Mouse (Mus musculus): ENCODE measurements around the gene Dnmbp.

Gene Dnmbp

DNA sequence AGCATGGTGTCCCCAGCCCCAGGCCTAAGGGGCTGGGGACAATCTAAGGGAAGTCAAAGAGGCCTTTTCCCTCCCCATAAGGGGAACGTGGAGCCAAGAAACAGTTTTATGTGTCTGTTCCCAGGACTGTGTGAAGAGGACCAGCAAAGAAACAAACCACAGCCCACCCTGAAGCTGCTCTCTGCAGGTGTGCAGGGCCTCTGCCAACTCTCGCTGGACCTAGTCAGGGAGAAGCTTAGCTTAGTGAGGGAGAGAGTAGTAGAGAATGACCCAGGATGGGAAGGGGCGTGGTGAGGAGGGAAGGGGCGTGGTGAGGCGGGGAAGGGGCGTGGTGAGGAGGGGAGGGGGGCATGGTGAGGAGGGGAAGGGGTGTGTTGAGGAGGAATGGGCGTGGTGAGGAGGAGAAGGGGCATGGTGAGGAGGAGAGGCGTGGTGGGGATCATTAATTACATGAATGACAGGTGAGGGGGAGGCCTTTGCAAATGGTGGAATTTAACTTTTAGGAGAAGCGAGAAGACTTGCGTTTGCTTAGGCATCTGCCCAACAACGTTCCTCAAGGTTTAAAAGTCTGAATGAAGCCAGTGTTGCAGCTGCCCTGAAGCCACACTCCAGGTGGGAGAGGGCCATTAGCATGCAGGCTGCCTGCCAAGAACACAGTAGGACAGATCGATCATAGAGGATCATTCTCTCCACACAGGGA lies 9.3 kb upstream of the Dnmbp start:
- in situ Hi-C loops (cut with MboI, MseI) = no loop called here

- in situ Hi-C loops (cut with MboI, MseI) = no loop called here
These were observed 4.6 kb upstream of the Dnmbp start for GRCm38 (mm10) chr19:43944566-43944965.

GRCm38 (mm10) chr19:43943076-43943475 lies 3.1 kb upstream of the Dnmbp start:
- in situ Hi-C loops (cut with MboI, MseI) = no loop called here

DNA sequence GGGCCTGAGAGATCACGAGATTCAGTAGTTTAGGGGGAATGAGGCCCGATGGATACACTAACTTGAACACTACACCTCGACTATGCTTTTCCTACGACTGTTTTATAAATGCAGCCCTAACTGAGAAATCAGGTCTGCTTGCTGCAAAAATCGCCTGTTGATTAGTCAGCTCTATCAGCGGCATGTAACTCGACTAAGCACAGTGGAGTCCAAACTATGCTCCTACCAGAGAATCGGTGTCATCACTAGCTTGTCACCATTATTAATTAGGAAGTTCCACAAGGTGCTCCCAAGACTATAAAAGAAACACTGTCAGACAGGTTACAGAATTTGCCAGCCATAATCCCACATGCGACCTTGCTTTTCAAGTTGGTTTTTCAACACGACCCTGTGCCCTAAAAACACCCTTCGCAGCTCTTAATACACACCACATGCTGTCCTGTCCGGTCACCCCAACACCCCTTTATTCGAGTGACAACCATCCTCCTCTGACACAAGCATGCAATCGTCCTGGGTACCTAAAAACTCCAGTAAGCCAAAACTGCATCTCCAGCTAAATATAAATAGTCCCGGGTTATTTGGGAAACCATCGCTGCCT lies 721 bp downstream of the Dnmbp start:
- in situ Hi-C loops (cut with MboI, MseI) = no loop called here

DNA sequence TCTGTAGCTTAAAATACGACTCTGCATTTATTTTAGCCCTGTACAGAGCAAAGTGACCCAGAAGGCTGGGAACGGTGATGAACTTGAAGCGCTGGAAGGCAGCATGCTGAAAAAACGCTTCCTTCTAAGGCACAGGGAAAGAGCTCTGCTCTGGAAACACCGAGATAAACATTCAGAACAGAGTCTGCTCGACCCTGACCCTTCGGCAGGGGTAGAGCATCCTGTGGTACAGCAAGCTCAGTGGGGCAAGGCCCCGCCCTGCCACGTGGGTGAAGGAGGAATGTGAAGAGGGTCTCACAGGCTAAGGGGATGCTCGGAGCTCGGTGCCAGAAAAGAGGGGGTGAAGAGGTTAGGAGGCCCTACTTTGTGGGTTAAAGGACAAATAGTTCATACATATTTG lies 1.6 kb downstream of the Dnmbp start:
- in situ Hi-C loops (cut with MboI, MseI) = no loop called here

DNA sequence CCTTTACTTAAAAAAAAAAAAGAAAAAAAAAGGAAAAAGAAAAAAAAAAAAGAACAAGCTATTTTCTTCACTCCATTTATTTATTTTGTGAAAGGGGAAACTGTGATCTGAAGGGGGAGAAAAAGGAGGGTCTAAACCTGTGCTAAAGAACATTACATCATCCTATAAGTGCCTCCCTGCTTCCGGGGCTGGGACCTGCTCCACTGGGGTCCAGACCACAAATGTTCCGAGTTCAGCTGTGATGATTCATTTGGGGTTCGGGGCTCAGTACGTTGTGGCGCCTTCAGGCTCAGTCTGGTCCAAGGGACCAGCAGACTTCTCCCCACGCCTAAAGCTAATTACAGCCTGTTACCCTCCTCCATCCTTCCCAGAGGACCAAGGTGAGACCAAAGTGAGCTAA lies 9.1 kb downstream of the Dnmbp start:
- in situ Hi-C loops (cut with MboI, MseI) = no loop called here

DNA sequence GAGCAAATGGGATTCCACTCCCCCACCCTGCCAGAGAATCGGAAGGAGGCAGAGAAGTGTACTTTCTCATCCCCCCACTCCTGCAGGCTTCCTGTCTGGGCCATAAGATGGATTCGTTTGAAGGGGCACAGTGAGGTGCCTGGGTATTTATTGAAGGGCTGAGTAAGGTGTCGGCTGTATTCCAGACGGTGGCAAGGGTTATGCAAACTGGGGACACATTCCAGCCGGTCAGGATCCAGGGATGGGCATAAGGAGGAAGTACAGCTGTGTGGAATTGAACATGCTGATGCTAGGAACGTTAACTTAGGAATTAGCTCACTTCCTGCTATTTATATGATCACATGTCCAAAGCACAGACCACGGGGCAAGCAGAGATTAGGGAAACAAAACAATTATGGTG lies 9.6 kb downstream of the Dnmbp start:
- in situ Hi-C loops (cut with MboI, MseI) = no loop called here

- in situ Hi-C loops (cut with MboI, MseI) = no loop called here
These were observed 10.1 kb downstream of the Dnmbp start for GRCm38 (mm10) chr19:43929869-43930268.

- in situ Hi-C loops (cut with MboI, MseI) = no loop called here
These were observed 12.0 kb downstream of the Dnmbp start for GRCm38 (mm10) chr19:43927967-43928366.

- in situ Hi-C loops (cut with MboI, MseI) = no loop called here
These were observed 12.9 kb downstream of the Dnmbp start for GRCm38 (mm10) chr19:43927057-43927456.

- in situ Hi-C loops (cut with MboI, MseI) = no loop called here
These were observed 13.6 kb downstream of the Dnmbp start for GRCm38 (mm10) chr19:43926141-43926987.

DNA sequence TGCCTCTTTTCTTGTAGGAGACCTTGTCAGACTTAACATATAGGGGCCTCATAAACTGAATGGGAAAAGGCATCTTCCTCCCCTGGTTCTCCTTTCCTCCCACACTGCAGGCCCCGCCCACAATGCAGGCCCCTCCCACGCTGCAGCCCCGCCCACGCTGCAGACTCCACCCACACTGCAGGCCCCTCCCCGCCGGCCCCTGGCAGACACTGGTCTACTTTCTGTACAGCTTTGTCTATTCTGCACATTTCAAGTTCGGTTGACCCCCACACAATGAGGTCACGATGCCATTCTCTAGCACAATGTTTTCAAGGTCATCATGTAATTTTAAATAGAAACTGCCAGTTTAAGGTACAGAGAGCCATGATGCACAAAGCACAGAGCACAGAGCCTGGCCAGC lies 15.6 kb downstream of the Dnmbp start:
- in situ Hi-C loops (cut with MboI, MseI) = no loop called here

DNA sequence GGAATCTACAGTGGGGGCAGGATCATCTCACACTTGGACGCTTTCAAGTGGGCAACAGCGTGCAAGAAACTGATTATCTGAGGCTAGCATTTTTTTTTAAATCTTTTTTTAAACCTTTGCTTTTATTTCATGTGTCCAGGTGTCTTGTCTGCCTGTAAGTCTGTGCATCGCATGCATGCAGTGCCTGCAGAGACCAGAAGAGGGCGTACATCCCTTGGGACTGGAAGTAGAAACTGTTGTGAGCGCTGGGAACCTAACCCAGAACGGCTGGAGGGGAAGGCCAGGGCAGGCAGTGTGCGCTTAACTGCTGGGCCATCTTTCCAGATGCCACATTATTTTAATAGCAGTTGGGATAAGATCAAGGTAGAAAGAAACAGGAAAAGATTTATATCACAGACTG lies 17.0 kb downstream of the Dnmbp start:
- in situ Hi-C loops (cut with MboI, MseI) = no loop called here

GRCm38 (mm10) chr19:43921410-43921809 lies 18.6 kb downstream of the Dnmbp start:
- in situ Hi-C loops (cut with MboI, MseI) = no loop called here

DNA sequence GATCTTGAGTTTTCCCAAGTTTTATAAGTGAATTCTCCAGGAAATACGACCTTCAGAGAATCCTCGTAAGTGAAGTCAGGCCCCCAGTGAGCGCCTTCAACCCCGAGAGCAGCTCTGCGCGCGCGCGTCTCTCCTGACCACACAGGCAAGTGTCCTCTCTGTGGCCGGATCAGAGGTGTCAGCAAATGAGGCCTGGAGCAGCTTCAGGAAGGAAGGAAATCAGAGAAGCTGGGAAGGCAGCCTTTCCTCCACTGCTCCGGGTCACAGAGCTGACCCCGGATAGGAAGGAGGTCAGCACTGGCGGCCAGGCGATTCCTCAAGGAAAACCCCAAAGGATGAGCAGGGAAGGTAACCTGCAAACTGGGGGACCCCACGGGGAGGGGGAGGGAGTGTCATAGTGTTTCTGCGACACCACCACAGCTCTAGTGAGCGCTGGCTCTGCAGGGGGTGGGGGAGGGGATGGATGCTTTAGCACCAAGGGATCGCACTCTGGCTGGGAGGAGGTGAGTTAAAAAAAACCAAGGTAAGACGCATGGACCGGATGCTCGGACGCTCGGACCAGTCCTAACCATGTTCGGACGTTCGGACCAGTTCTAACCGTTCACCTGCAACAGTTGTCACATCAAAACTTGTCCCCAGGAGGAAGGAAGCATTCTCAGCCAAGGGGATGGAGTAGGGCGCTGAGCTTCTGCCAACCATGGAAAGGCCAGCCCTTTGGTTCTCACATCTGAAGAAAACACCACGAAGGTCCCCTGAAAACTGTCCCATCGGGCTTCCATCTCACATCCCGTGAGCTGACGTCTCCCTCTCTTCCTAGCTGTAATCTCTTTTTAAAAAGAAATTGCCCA lies 19.3 kb downstream of the Dnmbp start:
- in situ Hi-C loops (cut with MboI, MseI) = no loop called here

DNA sequence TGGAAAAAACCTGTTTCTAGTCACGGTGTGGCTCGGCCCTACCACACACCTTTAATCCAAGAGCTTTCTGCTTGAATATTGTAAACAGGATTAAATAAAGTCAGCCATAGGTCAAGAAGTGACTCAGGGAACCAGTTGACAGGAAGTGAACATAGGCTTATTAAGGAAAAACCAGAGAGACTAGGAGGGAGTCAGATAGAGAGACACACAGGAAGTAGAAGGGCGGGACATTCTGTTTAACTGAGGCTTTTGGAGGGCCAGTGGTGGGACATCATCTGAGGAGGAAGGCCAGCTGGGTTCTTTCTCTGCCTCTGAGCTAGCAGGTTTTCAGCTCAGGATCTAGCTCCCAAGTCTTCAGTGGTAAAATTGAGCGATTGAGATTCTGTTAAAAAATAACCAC lies 20.1 kb downstream of the Dnmbp start:
- in situ Hi-C loops (cut with MboI, MseI) = no loop called here

- in situ Hi-C loops (cut with MboI, MseI) = no loop called here
These were observed 21.2 kb downstream of the Dnmbp start for GRCm38 (mm10) chr19:43918834-43919233.

GRCm38 (mm10) chr19:43917763-43918162 lies 22.2 kb downstream of the Dnmbp start:
- in situ Hi-C loops (cut with MboI, MseI) = no loop called here

DNA sequence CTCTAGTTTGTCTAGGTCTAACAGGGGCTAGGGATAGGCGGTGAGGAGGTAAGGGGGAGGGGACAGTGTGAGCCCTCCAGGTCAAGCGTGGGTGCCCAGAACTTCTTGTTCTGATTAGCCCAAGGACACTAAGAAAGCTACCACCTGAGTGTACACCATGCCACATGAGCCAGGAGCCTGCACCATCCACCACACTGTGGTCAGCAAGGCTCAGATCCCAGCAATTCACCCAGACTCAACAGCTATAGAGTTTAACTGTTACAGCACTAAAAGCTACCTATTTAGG lies 22.6 kb downstream of the Dnmbp start:
- in situ Hi-C loops (cut with MboI, MseI) = no loop called here

- in situ Hi-C loops (cut with MboI, MseI) = no loop called here
These were observed 23.2 kb downstream of the Dnmbp start for GRCm38 (mm10) chr19:43916586-43917405.

GRCm38 (mm10) chr19:43915431-43915830 lies 24.6 kb downstream of the Dnmbp start:
- in situ Hi-C loops (cut with MboI, MseI) = no loop called here
